Mouse (Mus musculus) adrenal gland, adult (tissue): ENCODE data around the gene Mmd2.

Source experiments
- DNase-seq, 2 experiments: peaks; one replicate each; pipeline ENCODE4 v3.0.0; 2022 to 2023; ENCODE audit warnings: low spot score in 1 of 2; ENCODE audit not compliant: inconsistent age in 2 of 2

Gene Mmd2

DNA sequence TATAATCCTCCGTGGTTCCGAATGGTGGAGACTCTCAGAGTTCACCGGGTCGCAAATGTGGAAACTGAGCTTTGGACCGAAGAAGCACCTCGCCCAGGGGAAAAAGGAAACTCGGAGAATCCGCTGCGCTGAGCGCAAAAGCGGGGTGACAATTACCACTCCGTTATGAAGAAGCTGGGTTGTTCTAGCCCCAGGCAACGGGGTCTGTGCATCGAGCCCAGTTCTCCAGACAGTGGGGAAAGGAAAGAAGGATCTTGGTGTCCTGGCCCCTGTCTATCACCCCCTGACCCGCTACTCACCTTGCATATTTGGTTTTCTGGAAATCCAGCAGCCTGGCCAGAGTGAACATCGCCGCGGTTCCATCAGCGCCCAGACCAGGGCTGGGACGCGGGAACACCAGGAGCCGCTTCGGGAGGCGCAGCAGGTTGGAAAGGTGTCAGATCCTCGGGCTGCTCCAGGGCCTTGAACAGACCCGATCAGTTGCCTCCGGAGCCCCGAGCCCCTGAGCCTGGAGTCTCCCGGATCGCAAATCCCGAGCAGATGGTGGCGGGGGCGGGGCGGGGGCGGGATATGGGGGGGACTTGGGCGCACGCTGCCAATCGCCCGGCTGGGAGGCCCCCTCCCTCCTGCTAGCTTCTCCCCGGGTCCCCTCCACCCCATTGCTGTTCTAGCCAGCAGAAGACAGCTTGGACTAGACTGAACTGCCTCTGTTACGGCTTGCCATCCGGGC, at the start of gene Mmd2:
Gene Mmd2, minus strand, starts transcription at position 542 of the 730 bp plus-strand sequence.
- DNase-seq = peak; percentile 35 to 64

DNA sequence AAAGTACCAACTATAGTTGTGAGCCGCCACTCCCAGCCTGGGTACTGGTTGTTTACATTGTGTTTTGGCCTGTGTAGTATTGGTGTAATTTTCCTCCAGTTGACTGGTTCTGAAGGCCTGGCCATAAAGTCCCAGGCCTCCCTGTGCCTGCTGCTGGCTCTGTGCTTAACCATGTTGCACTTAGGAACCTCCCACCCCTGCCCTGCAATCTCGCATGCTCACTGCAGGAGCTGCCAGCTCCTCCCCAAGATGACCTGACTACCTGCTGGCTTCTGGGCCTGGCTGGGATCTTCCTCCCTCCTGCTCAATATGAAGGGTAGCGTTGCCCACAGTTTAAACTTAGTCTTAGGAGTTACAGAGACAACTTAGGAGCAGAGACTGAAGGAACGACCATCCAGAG, 43.7 kb upstream of the Mmd2 start:
- no peak for DNase-seq

DNA sequence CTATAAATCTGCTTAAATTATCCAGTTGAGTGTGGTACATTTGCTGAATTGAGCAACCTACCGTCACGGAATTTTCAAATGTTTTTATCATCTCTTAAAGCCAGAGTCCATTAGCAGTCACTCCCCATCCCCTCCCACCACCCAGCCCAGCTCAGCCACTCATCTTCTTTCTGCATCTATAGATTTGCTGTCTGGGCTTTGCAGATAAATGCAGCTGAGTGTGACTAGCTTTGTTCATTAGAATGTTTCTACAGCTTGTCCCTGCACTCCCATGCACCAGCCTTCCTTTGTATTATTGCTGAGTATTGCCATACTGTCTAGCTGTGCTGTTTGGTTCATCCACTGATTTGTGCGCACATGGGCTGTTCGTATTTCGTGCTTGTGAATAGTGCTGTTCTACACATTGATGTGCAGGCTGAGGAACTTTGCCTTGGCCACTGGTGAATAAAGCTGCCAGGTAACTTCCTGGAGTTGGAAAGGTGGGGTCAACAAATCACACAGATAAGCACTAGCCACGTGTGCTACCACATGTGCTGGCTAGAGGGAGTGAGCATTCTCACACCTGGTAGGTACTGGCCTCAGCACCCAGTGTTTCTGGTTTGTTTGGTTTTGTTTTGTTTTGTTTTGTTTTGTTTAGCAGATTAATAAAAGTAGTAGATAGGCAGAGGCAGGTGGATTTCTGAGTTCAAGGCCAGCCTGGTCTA, 42.3 kb upstream of the Mmd2 start:
- DNase-seq = no peak

DNA sequence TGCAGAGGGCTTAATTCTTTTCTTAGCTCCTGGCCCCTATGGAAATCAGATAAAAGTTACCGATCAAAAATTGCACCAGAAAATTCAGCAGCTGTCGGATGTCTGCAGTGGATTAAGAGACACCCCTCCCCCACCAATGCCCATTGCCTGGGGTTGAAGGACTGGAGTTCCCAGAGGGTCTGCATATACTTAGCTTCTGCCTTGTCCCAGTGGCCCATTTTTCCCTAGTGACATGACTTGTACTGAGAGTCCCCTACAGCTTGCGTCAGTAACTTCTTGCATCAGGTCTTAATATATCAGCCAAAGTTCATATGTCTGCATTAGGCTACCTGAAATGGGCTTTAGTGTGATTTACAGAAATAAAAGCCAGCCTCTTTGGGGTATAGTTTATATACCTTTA, 41.8 kb upstream of the Mmd2 start:
- DNase-seq = no peak

DNA sequence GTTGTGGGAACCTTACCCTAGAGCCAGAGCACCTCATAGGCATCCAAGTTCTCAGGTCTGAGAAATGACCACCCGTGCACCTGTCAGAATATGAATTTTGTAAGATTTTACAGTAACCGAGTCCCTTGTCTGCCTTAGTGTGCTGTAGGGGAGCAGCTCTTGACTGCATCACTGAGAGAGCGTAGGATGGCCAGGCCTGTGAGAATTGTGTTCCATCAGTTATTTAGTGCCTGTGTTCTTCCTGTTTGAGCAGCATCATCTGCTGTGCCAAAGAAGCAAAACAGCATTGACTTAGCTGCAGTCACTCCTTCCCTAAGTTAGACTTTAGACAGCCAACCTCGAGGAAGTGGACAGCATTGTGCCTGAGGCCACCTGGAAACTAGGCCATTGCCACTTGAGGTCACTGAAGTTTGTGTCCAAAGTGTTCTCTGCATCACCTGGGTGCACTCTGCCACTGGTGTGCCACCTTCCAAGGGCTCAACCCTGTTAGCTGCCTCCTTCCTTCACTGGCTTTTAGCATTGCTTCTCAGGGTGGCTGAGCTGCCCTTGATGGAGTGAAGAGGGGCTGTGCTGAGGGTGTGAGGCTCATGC, 41.0 kb upstream of the Mmd2 start:
- DNase-seq = no peak

DNA sequence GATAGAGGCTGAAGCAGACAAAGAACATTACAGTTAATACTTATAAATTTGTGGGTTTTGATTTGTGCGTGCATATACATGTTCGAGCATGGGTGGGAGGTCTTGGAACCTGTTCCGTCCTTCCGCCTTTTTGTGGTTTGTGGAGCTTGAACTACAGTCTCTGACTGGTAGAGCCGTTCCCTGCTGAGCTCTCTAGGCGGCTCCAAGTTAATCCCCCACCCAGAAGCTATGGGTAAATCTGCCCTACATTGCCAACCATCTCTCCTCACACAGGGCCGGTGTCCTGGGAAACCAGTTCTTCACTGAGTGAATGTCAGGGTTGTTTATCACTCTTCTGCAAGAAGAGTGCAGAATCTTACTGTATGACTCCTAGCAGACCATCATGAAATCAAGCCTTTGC, 39.6 kb upstream of the Mmd2 start:
- peak in 1 of 2 experiments; percentile 52 for DNase-seq

DNA sequence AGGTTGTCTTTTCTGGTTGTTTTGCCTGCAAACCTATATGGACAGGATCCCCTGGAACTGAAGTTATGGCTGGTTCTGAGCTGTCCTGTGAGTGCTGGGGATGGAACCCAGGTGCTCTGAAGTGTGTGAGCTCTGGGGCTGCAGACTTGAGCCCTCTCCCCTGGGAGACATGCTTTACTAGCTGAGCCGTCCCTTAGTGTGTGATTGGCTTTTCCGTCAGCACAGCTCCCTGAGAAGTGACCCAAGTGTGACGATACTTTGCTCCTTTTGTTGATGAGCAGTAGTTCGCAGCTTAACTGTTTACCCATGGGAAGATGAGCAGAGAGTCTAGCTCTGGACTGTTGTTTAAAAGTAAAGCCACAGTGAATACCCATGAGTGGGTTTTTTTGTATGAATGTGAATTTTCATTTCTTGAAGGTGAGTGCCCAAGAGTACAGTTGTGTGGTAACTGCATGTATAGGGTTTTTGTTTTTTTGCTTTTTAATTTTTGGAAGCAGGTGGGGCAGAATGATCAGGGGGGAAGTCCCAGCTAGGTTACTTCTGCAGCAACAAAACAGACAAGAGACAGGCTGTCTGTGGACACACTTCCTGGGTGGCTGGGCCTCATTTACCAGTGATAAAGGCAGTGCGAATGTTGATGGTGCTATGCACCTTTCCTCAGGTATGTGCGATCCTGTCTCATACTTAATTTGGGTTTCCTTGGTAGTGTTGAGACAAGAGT, 32.9 kb upstream of the Mmd2 start:
- DNase-seq = no peak

DNA sequence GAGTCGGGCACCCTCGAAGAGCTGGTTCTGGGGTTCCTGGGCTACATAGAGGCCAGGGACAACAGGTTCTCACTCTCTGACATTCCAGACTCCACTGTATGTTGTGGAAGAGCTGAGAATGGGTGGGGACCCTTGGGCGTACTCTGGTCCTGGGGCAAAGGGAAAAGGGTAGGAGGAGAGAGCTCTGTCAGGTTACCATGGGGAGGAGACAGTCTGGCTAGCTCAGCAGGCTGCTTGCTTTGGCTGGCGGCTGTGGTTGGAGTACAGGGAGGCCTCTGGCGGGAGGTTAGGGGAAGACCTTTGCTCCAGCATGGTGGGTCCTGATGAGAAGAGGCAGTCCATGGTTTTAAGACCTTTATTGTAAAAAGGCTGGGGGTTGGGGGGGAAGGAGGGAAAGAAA, 31.5 kb upstream of the Mmd2 start:
- DNase-seq = no peak

DNA sequence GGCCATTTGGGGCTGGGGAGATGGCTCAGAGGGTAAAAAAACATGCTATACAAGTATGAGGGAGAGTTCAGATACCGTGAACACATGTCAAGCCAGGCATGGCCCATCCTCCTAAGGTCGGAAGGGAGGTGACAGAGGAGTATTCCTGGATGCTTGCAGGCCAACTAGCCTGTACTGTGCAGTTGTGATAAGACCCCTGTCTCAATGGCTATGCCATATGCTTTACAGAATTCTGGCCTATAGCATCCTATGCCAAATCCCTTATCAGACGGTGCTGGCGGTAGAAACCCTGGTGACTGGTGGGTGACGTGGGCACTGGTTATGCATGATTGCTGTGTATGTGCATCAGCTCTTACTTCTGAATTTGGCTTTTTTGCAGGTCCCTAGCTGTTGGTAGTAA, 29.2 kb upstream of the Mmd2 start:
- no peak for DNase-seq

DNA sequence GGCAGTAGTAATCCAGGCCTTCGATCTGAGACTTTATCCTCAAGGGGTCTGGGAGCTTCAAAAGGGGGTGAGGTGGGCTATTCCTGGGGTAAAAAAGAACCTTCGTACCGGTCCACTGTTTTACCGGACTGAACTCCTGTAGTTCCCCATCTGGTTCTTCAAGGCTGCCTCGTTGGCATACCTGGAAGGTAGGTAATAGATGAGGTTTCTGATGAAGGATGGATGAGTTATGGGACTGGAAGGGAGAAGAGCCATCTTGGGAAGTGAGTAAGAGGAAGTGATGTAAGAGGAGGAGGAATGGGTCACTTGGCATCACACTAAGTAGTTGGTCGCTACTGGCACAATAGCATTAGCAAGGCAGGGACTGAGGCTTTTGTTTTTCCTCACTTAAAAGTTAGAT, 21.6 kb upstream of the Mmd2 start:
- peak in 1 of 2 experiments; percentile 72 for DNase-seq

DNA sequence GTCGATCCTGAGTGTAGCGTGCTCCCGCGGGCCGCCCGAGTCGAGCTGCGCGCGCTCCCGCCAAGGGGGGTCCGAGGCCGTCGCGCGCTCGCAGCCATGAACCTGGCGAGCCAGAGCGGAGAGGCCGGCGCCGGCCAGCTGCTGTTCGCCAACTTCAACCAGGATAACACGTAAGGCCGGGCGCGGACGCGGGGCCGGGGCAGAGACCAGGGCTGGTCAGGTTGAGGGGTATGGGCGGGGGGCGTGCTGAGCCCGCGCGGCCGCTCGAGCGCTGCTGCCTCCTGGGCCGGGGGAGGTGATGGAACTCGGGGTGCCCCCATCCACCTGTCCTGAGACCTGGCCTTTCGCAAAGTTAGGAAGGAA, 21.0 kb upstream of the Mmd2 start:
- DNase-seq = no peak

DNA sequence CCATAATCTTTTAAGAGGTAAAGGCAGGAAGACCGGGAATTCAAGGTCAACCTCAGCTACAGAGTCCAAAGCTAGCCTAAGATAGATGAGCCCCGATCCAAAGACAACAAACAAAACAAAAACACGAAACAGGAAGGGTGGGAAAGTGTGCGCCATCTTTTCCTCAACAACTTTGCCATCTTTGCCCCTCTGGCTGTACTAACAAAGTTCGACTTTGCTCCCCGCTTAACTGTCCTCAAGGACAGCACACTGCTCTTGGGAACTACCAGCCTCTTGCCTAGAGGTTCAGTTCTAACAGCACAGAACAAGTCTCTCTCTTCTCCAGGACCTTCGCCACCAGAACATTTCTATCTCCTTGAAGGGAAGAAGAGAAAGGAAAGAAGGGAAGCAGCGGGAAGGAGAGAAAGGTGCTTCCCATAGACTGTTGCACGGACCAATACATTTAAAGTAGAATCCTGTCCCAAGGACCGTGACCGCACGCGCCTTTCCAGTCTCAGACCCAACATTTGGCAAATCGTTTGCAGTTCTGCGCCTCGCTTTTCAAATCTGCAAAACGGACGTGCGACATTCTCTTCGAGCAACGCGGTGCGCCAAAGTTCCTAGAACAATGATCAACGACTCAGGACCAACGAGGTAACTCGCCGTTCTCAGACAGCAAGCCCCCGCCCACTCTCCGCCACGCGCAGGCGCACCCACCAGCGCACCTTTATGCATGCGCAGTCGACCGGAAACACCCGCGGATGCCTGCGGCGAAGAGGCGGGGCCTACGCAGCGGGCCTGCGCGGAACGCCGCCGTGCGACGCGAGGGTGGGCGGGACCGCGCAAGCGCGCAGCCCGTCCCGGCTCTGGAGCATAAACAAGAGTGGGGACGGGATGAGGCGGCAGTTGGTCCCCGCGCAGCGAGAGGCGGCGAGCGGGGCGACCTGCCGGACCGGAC, 20.4 kb upstream of the Mmd2 start:
- DNase-seq = peak; percentile 98 to 99

DNA sequence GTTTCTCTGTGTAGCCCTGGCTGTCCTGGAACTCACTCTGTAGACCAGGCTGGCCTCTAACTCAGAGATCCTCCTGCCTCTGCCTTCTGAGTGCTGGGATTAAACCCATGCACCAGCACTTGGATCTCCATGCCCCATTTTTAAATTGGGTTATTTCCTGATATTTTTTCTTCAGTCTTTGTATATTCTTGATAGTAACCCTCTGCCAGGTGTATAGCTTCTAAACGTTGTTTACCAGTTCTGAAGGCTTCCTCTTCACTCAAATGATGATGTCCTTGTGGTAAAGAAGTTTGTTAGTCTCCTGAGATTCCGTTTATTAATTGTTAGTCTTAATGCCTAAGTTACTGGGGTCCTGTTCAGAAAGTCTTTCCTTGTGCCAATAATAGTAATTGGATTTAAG, 18.8 kb upstream of the Mmd2 start, which contains the start of gene Wipi2:
Gene Wipi2, plus strand, starts transcription at position 301 of the 400 bp plus-strand sequence.
- no peak for DNase-seq

DNA sequence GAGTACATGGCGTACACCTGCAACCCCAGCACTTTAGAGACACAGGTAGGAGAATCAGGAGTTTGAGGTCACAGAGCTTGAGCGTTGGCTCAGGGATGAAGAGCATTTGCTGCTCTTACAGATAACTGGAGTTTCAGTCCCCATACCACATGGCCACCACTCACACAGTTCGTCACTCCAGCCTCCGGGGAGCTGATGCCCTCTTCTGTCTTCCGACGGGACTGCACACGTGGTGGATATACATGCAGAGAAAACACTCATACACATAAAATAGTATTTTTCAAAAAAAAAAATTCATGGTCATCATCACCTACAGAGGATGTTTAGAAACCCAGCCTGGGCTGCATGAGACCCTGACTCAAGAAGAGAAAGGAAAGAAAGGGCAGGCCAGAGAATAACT, 14.5 kb upstream of the Mmd2 start:
- DNase-seq = no peak

DNA sequence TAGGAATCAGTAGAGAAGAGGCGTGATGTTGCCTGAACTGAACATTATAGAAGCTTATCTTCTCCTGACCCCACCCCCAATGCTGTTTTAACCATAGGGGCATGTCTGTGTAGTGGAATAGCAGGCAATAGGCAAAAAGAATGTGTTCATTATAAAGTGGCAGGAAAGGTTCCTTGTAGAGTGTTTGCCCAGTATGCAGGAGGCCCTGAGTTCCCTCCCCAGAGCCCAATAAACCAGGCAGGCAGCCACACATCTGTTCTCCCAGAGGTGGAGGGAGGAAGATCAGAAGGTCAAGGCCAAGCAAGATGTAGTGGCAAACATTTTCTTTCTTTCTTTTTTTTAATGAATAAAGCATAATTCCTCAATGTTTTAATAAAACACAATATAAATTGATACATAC, 13.5 kb upstream of the Mmd2 start:
- DNase-seq = no peak

DNA sequence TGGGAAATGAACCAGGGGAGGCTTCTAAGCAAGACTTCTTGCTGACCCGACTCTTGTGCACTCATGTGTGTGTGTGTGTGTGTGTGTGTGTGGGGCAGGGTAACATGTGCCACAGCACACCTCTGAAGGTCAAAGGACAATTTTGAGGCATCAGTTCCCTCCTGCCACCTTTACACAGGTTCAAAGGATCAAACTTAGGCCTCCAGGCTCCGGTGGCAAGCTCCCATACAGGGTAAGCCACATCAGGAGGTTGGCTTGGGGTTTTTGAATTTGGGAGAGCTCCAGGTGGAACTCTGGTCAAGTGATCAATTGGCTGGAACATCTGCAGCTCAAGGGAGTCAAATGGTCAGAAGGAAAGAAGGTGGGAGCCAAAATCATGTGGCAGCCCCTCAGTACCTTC, 12.8 kb upstream of the Mmd2 start:
- DNase-seq = no peak

DNA sequence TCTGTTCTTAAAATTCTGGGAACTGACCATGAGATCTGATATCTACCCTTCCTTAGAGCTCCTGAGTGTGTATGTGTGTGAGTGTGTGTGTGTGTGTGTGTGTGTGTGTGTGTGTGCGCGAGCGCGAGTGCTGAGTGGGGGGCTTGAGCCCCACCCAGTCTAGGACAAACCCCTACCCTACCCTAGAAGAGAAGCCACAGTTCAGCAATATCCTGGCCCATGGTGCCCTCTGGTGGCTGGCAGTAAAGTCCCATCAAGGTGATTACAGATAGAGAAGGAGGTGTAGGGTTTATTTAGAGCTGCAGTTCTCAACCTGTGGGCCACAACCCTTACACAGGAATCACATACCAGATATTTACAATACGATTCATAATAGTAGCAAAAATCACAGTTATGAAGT, 11.3 kb upstream of the Mmd2 start:
- DNase-seq = peak; percentile 55 to 83

DNA sequence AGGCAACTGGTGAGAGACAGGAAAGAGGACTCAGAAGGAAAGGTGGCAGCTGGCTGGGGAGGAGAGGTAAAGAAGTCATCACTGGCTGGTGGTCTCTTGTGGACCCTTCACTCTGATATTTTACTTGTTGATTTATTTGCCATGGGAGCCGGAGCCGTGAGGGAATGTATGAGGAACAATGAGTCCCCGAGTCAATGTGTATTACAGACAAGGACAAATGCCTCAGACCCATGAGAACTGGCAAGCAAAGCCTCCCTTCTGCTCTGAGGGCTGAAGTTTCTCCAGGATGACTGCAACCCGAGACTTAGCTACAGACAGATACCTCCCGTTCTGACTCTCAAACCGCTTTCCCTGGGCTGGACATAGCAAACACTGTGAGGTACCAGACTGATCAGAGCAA, 7.7 kb upstream of the Mmd2 start:
- peak; percentile 62 to 66 for DNase-seq

DNA sequence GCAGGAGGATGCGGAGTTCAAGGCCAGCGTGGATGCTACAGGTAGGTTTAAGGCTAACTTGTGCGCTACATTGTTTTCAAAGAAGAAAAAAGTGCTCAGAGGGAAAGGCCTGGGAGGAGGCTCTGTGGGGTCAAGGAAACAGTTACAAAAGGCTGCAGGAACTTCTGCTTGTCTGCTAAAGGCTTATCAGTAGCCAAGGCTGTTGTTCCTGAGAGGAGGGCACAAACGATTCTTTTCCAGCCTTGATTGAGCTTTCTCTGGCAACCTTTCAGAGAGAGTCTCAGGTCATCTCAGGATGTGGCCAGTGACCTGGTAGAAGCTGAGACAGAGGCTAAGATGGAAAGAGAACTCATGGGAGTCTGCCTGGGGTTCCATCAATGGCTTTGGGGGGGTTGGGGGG, 7.0 kb upstream of the Mmd2 start:
- DNase-seq = peak; percentile 60 to 75

DNA sequence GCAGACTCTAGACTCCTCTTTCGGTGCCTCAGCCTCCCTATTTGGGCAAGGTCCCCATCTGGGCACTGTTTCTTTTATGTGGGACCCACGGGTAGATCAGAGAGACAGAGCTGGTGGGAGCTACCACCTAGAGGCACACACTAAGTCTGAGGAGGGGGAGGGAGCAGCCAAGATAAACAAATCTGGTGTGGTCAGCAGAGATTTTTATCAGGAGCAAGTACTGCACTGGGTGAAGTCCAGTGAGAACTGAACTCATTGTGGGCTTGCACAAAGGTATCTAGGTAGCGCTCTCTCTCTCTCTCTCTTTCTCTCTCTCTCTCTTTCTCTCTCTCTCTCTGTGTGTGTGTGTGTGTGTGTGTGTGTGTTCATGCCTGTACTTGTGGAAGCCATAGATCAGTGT, 5.9 kb upstream of the Mmd2 start:
- DNase-seq = no peak

DNA sequence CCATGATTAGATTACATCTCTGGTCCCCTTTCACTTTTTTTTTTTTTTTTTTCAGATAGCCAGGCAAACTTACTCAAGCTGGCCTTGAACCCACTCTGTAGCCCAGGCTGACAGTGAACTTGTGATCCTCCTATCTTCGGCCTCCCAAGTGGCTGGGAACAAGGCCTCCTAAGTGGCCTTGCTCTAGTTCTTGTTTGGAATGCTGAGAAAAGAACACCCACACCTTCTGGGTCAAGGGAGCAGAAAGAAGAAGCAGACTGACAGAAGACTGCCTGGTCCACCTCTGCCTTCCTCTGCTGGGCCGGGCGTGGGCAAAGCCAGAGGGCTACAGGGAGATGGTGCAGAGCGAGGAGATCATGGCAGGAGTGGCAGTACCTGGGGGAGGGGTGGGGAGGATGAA, 1.8 kb upstream of the Mmd2 start:
- DNase-seq = peak; percentile 72
